Mouse (Mus musculus): ENCODE data around the gene Ranbp17. TPM values are rescaled to one million over a fixed set of nuclear protein-coding genes. Genes with fewer than 3 reads are reported as not detected.
A peak's percentile ranks its signal among the peaks of the same experiment; 100 is the strongest.

The Ranbp17 gene
- polyA plus RNA-seq, 1 experiment from 2014 or later: 4.1 TPM

DNA sequence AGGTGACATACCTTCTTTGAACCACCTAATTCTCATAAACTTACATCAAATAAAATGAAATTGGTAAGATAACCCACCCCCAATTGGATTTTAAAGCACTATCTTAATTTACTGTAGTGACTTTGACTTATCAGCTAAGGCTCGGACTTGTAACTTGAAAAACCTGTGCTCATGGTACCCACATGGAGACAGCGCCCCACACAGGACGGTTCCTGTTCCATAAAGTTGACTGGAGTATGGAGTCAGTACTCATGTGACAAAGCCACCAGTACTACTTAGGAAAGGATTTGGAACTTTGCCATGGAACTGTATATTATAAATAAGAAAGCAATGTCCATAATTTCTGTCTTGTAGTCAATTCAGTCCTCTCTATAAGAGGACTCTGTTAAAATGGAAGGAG, 177.9 kb downstream of the Ranbp17 start:
- TF ChIP-seq CTCF (IDR thresholded peaks at IDR 0.05): no peak
- no peak for ATAC-seq
- ChIA-PET CTCF (interaction anchor here (1.3 to 2.5 kb wide), 2 partner anchors 9 to 40 kb away, joined by 3 to 11 read pairs; no protein-coding TSS in a partner anchor), POLR2A (no interaction called here)
- in situ Hi-C loops (cut with MboI; ENCODE audit: low pct_unique_long_range_greater_than_20kb): no loop called here
- DNase-seq (ENCODE audit: low read depth, low spot score): no peak
- H3K27me3 ChIP-seq: no peaks in the 10 kb centered on the region

DNA sequence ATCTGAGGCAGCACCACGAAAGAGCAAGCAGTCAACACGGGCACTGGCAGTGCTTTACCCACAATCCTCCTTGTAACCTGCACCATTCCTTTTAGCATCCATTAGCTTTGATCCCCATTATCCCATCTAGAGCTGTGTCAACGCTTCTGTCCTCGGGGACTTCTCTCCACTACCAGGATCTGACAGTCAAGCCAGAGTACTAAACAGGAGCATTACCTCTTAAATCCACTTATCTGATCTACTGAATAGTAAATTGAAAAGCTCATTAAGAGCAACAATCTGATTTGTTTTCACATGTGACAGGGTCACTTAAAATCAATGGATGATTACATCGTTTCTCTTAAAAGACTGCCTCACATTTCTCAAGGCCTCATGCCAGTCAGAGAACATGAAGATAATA, 181.4 kb downstream of the Ranbp17 start:
- DNase-seq (ENCODE audit: low read depth, low spot score): no peak
- no peak for ATAC-seq
- no peaks in the 10 kb centered on the region for H3K27me3 ChIP-seq
- ChIA-PET CTCF (no interaction called here), POLR2A (no interaction called here)
- in situ Hi-C loops (cut with MboI; ENCODE audit: low pct_unique_long_range_greater_than_20kb): no loop called here
- no peak for TF ChIP-seq CTCF (IDR thresholded peaks at IDR 0.05)

DNA sequence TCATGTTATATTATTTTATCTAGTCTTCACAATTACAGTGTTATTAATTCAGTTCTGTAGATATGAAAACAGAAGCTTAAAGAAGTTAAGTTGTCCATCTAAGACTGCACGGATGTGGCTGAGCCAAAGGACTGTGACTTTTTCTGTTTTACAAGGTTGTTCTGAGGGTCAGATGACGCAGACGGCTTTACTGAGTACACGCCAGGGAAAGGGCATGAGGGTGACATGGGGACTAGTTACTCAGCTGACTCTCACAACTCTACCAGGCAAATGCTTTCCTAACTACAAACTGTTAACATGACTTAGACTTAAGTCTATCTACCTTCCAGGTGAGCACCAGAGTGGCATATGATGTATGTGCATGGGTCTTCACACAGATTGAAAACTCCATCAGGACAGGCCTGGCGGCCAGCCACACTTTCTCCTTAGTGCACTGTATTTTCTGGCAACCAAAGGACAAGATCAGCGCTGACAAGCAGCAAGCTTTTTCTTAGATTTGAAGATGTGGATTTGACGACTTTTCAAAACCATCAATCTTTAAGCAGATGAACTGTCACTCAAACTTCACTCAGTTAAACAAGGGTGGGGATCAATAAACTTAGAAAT, 194.4 kb downstream of the Ranbp17 start:
- ATAC-seq: no peak
- CTCF ChIA-PET: interaction anchor here (1.7 kb wide), 1 partner anchor 8 kb away, joined by 4 read pairs; no protein-coding TSS in a partner anchor
- POLR2A ChIA-PET: no interaction called here
- in situ Hi-C loops (cut with MboI; ENCODE audit: low pct_unique_long_range_greater_than_20kb): no loop called here
- TF ChIP-seq CTCF (IDR thresholded peaks at IDR 0.05): no peak
- no peak for DNase-seq (ENCODE audit: low read depth, low spot score)
- no peaks in the 10 kb centered on the region for H3K27me3 ChIP-seq

DNA sequence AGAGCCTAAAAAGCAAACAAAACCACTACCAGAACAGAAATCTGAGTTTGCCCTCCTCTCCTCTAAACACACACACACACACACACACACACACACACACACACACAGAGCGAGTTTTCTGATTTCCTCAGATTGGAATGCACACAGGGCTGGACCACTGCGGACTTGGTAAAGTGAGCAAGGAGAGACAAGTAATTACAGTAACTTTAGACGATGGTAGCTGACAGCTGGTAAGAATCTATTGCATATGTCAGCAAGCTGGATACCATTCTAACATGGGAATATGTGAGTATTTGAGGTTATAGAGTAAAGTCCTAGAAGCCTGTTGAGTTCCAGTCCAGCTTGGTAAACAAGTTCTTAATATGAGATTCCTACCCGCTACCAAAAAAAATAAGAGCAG, 204.0 kb downstream of the Ranbp17 start:
- in situ Hi-C loops (cut with MboI; ENCODE audit: low pct_unique_long_range_greater_than_20kb): no loop called here
- DNase-seq (ENCODE audit: low read depth, low spot score) (no peak), ATAC-seq (no peak)
- POLR2A ChIA-PET: no interaction called here
- H3K27me3 ChIP-seq: no peaks in the 10 kb centered on the region
- CTCF ChIA-PET: no interaction called here
- no peak for TF ChIP-seq CTCF (IDR thresholded peaks at IDR 0.05)

DNA sequence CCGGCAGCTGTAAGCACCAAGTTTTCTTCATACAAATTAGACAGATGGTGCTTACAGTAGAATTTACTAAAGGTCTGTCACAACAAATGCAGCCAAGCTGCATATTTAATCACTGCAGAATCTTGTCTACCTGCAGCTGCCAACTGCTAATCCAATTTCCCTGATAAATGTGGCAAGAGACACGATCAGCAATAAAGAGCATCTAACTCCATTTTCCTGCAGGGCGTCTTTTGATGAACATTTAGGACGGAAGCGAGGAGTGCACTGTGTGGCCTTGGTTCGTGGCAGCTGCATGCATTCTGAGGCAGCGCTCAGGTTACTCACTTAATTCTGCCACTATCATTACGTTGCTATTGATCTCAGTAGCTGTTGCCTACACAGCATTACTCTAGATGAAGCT, 212.7 kb downstream of the Ranbp17 start:
- DNase-seq (ENCODE audit: low read depth, low spot score) (no peak), ATAC-seq (no peak)
- TF ChIP-seq CTCF (IDR thresholded peaks at IDR 0.05): no peak
- in situ Hi-C loops (cut with MboI; ENCODE audit: low pct_unique_long_range_greater_than_20kb): no loop called here
- no peaks in the 10 kb centered on the region for H3K27me3 ChIP-seq
- ChIA-PET POLR2A (no interaction called here), CTCF (interaction anchor here (1.2 kb wide), 1 partner anchor 22 kb away, joined by 3 read pairs; no protein-coding TSS in a partner anchor)

DNA sequence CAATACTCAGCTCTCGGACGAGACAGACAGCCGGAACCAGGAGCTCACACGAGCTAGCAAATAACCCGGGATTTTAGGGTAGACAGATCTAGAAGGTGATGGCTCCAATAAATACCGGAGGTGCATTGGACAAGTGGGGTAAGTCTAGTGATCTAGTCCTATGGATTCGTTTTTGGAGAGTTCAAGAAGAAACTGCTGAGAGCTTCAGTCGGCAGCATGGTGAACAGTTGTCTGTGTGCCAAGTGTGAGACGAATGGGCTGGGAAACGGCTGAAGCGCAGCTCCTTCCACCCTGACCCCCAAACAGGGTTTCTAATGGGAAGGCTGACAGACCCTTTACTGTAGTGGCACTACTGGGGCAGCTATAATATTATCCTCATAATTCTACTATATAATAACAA, 214.2 kb downstream of the Ranbp17 start:
- ATAC-seq: no peak
- TF ChIP-seq CTCF (IDR thresholded peaks at IDR 0.05): no peak
- no peak for DNase-seq (ENCODE audit: low read depth, low spot score)
- POLR2A ChIA-PET: interaction anchor here (0.6 kb wide), 1 partner anchor 9 kb away, joined by 3 read pairs; no protein-coding TSS in a partner anchor
- CTCF ChIA-PET: interaction anchor here (0.8 kb wide), 1 partner anchor 122 kb away, joined by 3 read pairs; no protein-coding TSS in a partner anchor
- H3K27me3 ChIP-seq: no peaks in the 10 kb centered on the region
- in situ Hi-C loops (cut with MboI; ENCODE audit: low pct_unique_long_range_greater_than_20kb): loop anchor here (5.0 to 10.0 kb wide), 3 partner anchors 122 to 315 kb away; no protein-coding TSS in a partner anchor

DNA sequence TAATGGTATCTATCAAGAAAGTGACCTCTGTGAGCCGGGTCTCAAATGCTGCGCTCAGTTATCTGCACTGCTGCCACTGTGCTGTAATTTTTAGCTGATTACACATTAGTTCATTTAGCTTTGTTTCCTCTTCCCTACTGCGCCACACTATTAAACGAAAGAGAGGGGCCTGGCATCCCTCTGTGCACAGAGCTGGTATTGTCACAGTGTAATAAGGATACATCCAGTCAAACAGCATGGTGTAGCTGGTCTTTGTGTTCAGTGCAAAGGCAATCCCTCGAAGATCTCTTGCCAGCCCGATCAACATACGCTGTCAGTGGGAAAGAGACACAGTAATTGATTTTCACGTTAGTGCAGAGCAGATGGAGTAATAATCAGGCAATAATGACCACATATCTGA, 216.4 kb downstream of the Ranbp17 start:
- DNase-seq (ENCODE audit: low read depth, low spot score) (no peak), ATAC-seq (no peak)
- POLR2A ChIA-PET: interaction anchor here (0.9 kb wide), 1 partner anchor 122 kb away, joined by 3 read pairs; no protein-coding TSS in a partner anchor
- no peak for TF ChIP-seq CTCF (IDR thresholded peaks at IDR 0.05)
- CTCF ChIA-PET: interaction anchor here (1.1 to 5.6 kb wide), 6 partner anchors 9 to 318 kb away, joined by 3 to 62 read pairs (median 4); no protein-coding TSS in a partner anchor
- no peaks in the 10 kb centered on the region for H3K27me3 ChIP-seq
- in situ Hi-C loops (cut with MboI; ENCODE audit: low pct_unique_long_range_greater_than_20kb): loop anchor here (5.0 to 10.0 kb wide), 3 partner anchors 120 to 318 kb away; no protein-coding TSS in a partner anchor

GRCm38 (mm10) chr11:33295422-33295821, 218.1 kb downstream of the Ranbp17 start:
- ChIA-PET POLR2A (no interaction called here), CTCF (interaction anchor here (0.8 to 5.6 kb wide), 8 partner anchors 25 to 319 kb away, joined by 3 to 62 read pairs (median 4); no protein-coding TSS in a partner anchor)
- DNase-seq (ENCODE audit: low read depth, low spot score) (no peak), ATAC-seq (no peak)
- TF ChIP-seq CTCF (IDR thresholded peaks at IDR 0.05): peak; percentile 61
- in situ Hi-C loops (cut with MboI; ENCODE audit: low pct_unique_long_range_greater_than_20kb): loop anchor here (5.0 to 10.0 kb wide), 3 partner anchors 118 to 319 kb away; no protein-coding TSS in a partner anchor
- H3K27me3 ChIP-seq: no peaks in the 10 kb centered on the region

DNA sequence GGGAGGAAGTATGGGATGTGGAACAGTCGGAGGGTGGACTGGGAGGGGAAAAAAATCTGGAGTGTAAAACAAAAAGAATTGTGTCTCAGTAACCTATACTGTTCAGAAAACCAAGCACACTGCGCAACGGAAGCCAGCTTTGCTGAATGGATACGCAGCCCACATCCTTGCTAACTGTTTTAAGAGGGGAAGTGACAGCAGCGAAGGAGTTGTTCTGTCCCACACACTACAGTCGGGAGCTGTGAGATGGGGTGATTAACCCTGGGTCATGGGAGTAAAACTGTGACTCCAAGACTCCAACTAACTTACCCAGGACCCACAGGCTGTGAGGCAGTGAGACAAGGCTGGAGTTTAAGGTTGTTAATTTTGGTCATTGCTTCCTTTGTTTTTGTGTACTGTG, 219.5 kb downstream of the Ranbp17 start:
- H3K27me3 ChIP-seq: no peaks in the 10 kb centered on the region
- in situ Hi-C loops (cut with MboI; ENCODE audit: low pct_unique_long_range_greater_than_20kb): loop anchor here (10.0 kb wide), 2 partner anchors 261 to 321 kb away; no protein-coding TSS in a partner anchor
- POLR2A ChIA-PET: no interaction called here
- ATAC-seq (no peak), DNase-seq (ENCODE audit: low read depth, low spot score) (no peak)
- CTCF ChIA-PET: interaction anchor here (1.0 to 5.6 kb wide), 4 partner anchors 10 to 123 kb away, joined by 3 to 62 read pairs (median 9); no protein-coding TSS in a partner anchor
- no peak for TF ChIP-seq CTCF (IDR thresholded peaks at IDR 0.05)

DNA sequence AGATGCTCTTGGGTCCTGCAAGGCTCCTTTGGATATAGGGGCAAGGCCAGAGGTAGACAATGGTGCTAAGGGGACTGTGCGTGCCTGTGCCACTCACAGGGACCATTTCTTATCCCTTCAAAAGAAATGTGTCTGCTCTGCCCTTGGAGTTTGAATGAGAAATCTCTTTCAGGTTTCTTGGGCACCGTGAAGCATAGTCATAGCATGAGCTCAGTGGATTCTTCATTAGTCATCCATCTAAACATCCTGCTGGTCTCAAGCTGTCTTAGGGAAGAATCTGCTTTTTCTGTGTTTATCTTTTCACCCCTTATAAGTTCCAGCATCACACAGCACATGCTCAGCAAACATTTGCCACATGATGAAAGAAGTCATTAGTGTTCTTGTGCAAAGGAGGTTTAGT, 235.0 kb downstream of the Ranbp17 start:
- in situ Hi-C loops (cut with MboI; ENCODE audit: low pct_unique_long_range_greater_than_20kb): no loop called here
- CTCF ChIA-PET: interaction anchor here (0.7 kb wide), 1 partner anchor 18 kb away, joined by 3 read pairs; no protein-coding TSS in a partner anchor
- no peaks in the 10 kb centered on the region for H3K27me3 ChIP-seq
- POLR2A ChIA-PET: interaction anchor here (2.1 kb wide), 1 partner anchor 10 kb away, joined by 5 read pairs; no protein-coding TSS in a partner anchor
- DNase-seq (ENCODE audit: low read depth, low spot score): no peak
- TF ChIP-seq CTCF (IDR thresholded peaks at IDR 0.05): no peak
- peak; percentile 95 for ATAC-seq

DNA sequence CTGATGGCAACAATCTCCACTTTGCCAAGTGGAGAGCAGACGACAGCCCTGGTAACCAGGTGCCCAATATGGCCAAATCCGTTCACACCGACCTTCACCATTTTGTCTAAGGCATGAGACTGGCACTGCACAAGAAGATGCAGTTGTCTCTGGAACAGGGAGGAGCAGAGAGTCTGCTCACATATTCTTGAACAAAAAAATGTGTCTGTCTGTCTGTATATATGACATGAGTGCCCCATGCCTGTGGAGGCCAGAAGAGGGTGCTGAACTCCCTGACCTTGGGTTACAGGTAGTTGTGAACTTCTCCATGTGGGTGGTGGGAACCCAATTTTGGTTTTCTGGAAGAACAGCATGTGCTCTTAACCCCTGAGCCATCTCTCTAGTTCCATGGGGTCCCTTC, 236.9 kb downstream of the Ranbp17 start, which contains the start of gene Gm12117:
Gene Gm12117 (minus strand): TSS at position 101 of the 400 bp plus-strand sequence.
- no peak for TF ChIP-seq CTCF (IDR thresholded peaks at IDR 0.05)
- ATAC-seq (no peak), DNase-seq (ENCODE audit: low read depth, low spot score) (no peak)
- CTCF ChIA-PET: no interaction called here
- in situ Hi-C loops (cut with MboI; ENCODE audit: low pct_unique_long_range_greater_than_20kb): no loop called here
- POLR2A ChIA-PET: no interaction called here
- no peaks in the 10 kb centered on the region for H3K27me3 ChIP-seq
